Mouse (Mus musculus) testis, postnatal 14 days (tissue): ENCODE measurements around the gene Sema4d.
"Not testable (repeated sequence)": the region's sequence is repeated elsewhere in the genome, so short reads cannot be mapped to it uniquely, and the experiment has no call there.

Source experiments
- DNase-seq: peaks from one replicate; pipeline ENCODE4 v3.0.0; 2021; ENCODE audit warnings: low spot score

Sema4d gene

DNA sequence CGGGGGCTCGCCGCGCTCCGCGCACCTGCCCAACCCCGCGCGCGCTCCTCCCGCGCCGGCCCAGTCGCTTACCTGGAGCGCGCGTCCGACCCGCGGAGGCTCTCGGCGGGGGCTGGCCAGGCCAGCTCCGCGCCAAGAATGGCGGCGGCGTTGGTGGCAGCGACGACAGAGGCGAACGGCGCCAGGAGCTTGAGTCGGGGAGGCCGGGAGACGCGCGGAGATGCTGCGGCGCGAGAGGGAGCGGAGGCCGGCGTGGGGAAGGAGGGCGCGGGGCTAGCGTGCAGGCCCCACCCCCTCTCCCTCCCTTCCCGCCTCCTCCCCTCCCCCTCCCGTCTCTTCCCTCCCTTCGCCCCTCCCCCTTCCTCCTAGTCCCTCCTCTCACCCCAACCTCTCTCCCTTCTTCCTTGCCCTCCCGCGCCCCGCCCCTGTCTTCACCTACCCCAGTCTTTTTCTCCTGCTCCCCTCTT, at the start of gene Sema4d:
Gene Sema4d (minus strand): TSS at position 323 of the 467 bp plus-strand sequence.
- DNase-seq: peak; percentile 36

GRCm38 (mm10) chr13:51843298-51843697, 49.8 kb upstream of the Sema4d start:
- DNase-seq: no peak

DNA sequence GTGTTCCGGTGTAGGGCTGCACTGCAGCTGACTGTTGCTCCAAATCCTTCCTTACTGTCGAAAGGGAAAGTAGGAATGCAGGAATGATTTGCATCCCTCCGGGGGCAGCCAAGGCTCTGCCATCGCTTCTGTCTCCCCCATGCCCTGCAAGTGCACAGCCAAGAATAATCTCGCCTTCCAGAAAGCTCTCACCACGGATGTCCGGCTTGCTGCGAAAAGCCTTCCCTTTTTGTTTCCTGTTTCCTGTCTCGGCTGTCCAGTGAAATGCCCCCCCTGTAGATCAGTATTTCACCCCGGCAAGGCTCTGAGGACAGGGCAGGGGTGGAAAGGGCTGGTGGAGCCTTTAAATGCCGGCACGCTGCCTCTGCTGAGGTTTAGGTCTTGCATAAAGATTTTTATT, 49.2 kb upstream of the Sema4d start:
- no peak for DNase-seq

DNA sequence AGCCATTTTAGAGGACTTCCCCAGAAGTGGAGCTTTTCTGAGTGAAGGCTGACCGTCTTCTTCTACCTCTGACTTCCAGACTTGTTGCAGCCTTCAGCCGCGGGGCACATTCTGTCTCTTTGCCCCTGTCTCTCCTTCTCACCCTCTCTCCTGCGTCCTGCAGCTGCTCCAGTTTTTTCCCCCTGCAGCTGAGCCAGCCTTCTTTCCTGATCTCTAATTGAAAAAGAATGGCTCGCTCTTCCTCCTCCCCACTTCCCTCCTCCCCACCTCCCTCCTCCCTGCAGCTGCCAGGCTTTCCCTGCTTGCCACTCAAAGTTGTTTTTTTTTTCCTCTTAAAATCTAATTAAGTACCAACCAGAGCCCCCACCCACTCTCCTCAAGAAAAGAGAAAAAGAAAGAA, 48.6 kb upstream of the Sema4d start:
- DNase-seq: no peak

- no peak for DNase-seq
Measured at GRCm38 (mm10) chr13:51841541-51842115, 48.1 kb upstream of the Sema4d start.

DNA sequence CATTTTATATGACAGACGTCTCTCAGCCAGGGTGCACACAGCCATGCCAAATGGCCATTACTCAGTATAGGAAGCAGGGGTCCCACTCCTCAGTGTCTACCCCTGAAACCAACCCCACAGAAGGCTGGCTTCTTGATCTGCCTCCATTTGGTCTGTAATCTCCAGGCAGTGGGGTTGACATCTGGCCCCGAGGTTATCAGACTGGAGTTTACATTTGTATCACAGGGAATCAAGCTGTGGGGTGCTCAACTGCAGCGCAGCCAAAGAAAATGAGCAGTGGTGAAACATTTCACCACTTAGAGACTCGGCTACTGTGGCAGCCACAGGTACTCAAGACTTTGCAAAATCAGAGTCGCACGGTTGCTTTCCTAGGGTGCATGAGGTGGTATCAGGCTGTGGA, 47.2 kb upstream of the Sema4d start:
- DNase-seq: no peak

DNA sequence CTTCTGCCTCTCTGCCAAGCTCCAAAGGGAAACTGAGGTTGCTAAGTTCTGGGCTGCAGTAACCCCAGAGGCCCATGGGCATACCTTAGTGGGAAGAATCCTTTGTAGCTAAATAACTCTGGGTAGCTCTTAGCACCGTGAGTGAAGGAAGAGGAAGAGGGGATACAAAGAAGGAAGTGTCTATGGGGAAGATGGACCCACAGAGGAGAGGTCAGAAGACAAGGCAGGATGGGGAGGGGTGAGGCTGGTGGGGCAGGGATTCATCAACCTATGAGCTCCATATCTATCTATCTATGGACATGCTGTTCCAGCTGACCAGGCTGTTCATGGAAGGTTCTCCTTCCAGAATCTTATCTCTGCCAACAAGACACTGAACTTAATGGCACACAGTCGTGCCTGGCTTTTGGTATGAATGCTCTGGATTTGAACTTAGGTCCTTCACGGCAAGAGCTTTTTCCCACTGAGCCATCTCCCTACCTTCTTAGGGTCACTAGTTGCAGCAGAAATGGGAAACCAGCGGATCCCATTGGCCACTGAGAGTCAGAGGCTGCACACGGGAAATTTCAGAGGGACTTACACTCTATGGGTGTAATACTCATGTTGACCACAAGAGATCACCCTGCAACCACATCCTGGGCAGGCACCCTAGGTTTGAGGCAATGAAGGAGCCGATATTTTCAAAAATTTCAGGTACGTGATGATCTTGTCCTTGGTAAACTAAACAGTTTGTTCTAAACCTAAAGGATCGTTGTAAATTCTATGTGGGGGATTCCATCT, 45.9 kb upstream of the Sema4d start:
- no peak for DNase-seq

GRCm38 (mm10) chr13:51837402-51837801, 43.9 kb upstream of the Sema4d start:
- DNase-seq: no peak

DNA sequence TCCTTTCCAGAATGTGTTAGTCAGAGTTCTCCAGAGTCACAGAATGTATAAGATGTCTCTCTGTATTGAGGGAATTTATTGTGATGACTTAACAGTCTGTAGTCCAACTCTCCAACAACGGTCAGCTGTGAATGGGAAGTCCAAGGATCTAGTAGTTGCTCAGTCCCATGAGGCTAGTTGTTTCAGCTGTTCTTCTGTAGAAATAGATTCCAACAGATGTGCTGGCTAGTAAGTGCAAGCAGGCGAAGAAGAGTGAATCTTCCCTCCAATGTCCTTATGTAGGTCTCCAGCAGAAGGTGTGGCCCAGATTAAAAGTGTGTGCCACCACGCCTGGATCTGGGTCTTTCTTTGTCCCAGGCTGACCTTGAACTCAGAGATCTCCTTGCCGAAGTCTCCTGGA, 41.7 kb upstream of the Sema4d start:
- not testable (repeated sequence) for DNase-seq

DNA sequence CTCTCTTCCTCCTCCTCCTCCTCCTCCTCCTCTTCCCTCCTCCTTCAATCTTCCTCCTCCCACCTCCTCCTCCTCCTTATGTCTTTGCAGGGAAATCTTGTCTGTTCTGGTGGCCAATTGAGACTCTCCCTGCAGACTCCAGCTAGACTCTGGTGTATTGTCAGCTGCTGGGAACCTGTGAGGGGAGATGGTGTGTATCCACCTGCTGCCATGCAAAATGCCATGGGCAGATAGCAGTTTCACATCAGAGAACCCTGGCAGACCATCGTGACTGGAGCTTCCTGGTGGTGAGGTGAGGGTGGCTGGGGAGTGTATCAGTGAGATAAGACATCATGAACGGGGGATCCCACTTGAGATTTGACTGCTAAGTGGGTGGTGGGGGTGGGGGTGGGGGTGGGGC, 41.0 kb upstream of the Sema4d start:
- DNase-seq: no peak

- not testable (repeated sequence) for DNase-seq
Measured at GRCm38 (mm10) chr13:51834024-51834423, 40.5 kb upstream of the Sema4d start.

GRCm38 (mm10) chr13:51833611-51834010, 40.1 kb upstream of the Sema4d start:
- no peak for DNase-seq

DNA sequence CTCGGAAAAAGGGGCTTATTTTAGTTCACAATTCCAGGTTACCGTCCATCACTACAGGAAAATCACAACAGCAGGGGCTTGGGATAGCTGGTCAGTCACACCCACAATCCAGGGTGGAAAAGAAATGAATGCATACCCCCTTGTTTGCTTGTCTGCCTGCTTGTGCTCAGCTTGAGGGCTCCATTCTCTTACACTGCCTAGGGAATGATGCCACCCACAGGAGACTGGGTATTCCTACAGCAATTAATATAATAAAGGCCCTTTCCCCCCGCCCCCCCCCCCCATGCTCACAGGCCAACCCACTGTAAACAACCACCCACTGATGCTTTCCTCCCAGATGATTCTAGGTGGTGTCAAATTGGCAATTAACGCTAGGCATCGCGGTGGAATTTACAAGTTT, 38.9 kb upstream of the Sema4d start:
- DNase-seq: no peak

DNA sequence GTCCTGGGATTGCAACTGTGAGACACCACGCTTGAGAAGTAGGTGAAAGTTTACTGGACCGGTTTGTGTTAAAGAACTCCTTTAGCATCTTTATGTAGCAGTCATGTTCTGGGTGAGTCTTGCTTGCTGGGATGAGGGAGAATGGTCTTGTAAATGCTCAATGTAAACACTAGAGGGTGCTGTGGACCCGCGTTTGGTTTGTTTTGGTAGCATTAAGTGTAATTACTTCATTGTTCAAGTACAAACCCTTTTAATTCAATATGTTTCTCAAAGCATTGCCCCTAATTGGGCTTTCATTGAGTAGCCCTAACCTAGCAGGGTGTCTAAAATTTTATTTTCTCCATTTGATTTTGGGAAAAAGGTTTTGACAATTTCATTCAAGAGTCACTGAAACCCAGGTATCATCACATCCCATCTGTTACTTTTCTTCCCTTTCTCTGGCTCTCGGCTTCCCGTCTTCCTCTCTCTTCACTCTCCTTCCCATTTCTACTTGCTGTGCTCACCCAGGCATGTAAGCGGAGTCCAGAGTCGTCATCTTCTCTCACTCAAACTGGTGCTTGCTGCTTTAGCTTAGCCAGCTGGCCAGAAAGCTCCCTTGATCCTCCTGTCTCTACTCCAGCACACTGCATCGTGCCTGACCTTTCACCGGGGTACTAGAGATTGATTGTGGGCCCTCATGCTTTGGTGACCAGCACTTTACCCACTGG, 37.4 kb upstream of the Sema4d start:
- DNase-seq: no peak

- no peak for DNase-seq
Measured at GRCm38 (mm10) chr13:51823822-51824495, 30.4 kb upstream of the Sema4d start.

- DNase-seq: no peak
Measured at GRCm38 (mm10) chr13:51821988-51822387, 28.4 kb upstream of the Sema4d start.

DNA sequence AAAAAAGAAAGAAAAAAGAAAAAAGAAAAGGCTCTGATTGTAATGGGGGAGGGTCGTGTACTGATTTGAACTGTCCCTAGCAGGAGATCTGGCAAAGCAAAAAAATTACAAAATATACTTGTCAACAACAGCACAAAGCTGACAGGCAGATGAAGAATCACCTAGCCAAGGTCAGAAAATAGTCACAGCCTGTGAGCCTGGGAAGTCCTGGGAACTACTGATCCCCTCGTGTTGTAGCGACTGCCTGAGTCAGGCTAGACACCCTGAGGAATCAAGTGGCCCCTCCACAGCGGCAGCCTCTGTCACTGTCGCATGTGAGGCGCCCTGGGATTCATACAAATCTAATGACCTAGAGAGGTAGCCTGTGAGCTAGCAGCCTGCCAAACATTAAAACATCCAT, 25.8 kb upstream of the Sema4d start:
- DNase-seq: no peak

DNA sequence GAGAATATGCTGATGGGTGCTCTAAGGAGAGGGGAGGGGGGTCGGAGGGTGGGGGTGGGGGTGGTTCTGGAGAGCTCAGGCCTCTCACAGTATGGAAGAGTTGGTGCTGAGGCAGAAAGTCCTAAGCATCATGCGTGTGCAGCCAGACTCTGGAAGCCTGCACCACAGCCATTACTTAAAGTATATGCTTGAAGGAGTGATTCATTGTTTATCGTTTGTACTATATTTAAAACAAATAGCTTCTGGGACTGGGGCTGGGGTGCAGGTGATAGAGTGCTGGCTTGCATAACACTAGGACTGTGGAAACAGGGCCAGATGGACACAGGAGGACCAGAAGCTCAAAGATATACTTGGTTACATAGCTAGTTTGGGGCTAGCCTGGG, 25.4 kb upstream of the Sema4d start:
- DNase-seq: no peak

DNA sequence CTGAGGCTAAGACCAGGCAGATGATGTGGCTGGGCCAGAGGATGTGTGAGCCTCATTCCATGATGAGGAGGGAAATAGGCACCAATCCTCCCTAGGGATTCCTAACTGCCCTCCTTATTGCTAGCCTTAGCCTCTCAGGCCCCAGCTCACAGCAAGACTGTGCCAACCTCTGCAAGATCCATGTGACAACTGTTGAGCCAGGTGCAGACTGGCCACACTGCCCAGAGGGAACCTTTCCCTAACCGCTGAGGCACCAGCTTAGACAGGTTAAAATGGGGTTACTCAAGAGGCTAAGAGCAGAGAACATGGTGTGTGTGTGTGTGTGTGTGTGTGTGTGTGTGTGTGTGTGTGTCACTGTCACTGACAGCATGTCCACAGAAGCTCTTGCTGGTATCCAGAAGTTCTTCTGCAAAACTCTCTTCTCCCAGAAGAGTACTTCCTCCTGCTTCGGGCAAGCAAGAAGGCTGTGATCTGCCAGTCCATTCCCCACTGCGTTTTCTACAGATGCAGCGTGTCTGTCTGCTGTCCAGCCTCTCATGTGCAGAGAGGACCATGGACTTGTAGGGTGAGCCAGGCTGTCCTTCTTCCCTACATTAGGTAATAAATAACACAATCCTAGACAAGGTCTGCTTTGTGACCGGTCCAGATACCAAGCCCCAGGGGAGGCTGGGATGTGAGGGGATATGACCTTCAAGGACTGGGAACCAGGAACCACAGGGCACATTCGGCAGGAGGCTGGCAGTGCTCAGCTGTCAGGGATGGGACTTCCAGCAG, 24.8 kb upstream of the Sema4d start:
- no peak for DNase-seq

DNA sequence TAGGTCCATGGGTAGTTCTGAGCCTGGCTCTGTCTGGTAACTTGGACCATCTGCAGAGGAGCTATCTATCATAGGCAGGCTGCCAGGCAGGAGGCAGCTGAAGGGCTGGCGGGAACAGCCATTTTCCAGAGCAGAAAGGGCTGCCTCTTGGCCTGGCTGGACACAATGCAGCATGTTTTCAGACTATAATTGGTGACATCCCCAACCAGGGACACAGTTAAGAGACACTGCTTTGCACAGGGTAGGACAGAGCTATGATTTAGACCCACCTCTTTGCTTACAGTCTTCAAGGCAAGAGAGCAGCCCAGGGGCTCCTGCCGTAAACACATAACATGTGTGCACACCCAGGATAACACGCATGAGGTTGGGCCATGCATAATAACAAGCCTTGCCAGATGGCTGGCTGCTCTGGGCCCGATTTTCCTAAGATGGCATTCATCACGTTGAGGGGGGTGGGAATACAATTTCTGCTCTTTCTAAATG, 23.1 kb upstream of the Sema4d start:
- no peak for DNase-seq

DNA sequence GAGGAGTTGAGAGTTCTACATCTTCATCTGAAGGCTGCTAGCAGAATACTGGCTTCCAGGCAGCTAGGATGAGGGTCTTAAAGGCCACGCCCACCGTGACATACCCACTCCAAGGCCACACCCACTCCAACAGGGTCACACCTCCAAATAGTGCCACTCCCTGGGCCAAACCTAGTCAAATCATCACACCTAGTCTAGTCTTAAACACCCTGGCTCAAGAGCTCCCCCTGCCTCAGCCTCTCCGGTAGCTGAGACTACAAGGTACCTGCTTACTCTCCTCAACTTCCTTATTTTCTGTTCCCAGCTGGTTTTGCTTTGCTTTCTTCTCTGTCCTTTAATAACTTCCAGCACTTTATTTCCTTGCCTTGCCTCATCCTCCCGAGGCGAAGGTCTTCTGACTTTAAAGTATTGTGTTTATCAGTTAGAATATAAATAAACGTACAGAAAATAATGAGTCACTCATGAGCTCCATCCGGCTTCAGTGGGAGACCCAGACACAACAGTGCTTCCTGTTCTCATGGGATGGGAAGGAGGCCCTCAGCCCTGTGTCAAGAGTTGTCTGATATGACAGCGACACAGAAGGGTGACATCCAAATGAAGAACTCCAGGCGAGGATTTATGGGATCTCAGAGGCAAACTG, 22.4 kb upstream of the Sema4d start:
- no peak for DNase-seq
